Mouse (Mus musculus): ENCODE data around the gene Snap47. TPM values are rescaled to one million over a fixed set of nuclear protein-coding genes. Genes with fewer than 3 reads are reported as not detected.

The Snap47 gene
- total and polyA plus RNA-seq, 2 experiments from 2014 or later, result 369 to 507 TPM

DNA sequence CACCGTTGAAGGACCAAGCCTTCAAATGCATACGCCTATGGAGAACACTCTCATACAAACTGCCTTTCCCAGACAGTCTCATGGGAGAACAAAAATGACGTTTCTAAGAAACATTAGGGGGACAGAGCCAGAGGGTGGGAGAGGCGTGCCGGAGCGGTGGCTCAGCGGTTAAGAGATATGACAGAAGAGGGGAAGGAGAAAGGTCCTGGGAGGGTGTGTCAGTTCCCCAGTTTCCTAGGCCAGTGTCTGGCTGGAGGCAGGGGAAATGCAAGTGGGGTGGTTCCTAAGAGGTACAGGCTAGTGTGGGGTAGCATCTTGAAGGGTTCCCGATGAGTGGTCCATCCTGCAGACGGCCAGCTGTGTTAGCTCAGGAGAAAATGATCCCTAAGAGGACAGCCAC, 89.7 kb downstream of the Snap47 start:
- H3K36me3 ChIP-seq (ENCODE audit: insufficient read depth), result no peaks in the 10 kb centered on the region
- DNase-seq (no peak), ATAC-seq (no peak)
- H3K27ac ChIP-seq (ENCODE audit: low read depth, low read length), result no peak overlapping the region
- no peak overlapping the region for H3K9ac ChIP-seq
- 90% methylated on average over 9 of the region's 9 CpGs for WGBS
- H3K27me3 ChIP-seq (ENCODE audit: insufficient read depth, low read length), result no peaks in the 10 kb centered on the region
- no peaks in the 10 kb centered on the region for H3K9me3 ChIP-seq (ENCODE audit: low read length)
- no peak for TF ChIP-seq CTCF (IDR thresholded peaks at IDR 0.05; ENCODE audit: low read depth)
- no peak overlapping the region for H3K4me3 ChIP-seq (ENCODE audit: low read depth, low read length)
- no peak overlapping the region for H3K4me2 ChIP-seq (ENCODE audit: low read depth)
- no peaks in the 10 kb centered on the region for H3K4me1 ChIP-seq (ENCODE audit: insufficient read depth)

Other genes starting within 250 kb of the Snap47 start
- gene Mrpl55, start 248.7 kb downstream of the Snap47 start, total RNA-seq (2014; rRNA removed), result 45.2 and 69.5 TPM in 2 replicates
- gene Mrpl55, start 248.7 kb downstream of the Snap47 start, polyA plus RNA-seq (2015; fragmentation: Nextera tagmentation; extraction: Ambion mirVana), result 124 and 131 TPM in 2 replicates
- 5.2 and 6.9 TPM in 2 replicates for gene 2310033P09Rik, start 242.9 kb downstream of the Snap47 start, total RNA-seq (2014; rRNA removed)
- gene 2310033P09Rik, start 242.9 kb downstream of the Snap47 start, polyA plus RNA-seq (2015; fragmentation: Nextera tagmentation; extraction: Ambion mirVana), result 22.2 and 27.6 TPM in 2 replicates
- gene Arf1, start 222.9 kb downstream of the Snap47 start, total RNA-seq (2014; rRNA removed), result 355 and 372 TPM in 2 replicates
- gene Arf1, start 222.9 kb downstream of the Snap47 start, polyA plus RNA-seq (2015; fragmentation: Nextera tagmentation; extraction: Ambion mirVana), result 685 and 714 TPM in 2 replicates
- gene Wnt3a, start 160.4 kb downstream of the Snap47 start, total RNA-seq (2014; rRNA removed), result 0.31 and 0.52 TPM in 2 replicates
- gene Wnt3a, start 160.4 kb downstream of the Snap47 start, polyA plus RNA-seq (2015; fragmentation: Nextera tagmentation; extraction: Ambion mirVana), result 0.19 and 0.29 TPM in 2 replicates
- gene Wnt9a, start 144.3 kb downstream of the Snap47 start, total RNA-seq (2014; rRNA removed), result 1.9 and 5.6 TPM in 2 replicates
- gene Wnt9a, start 144.3 kb downstream of the Snap47 start, polyA plus RNA-seq (2015; fragmentation: Nextera tagmentation; extraction: Ambion mirVana), result 2.1 and 2.6 TPM in 2 replicates
- gene Prss38, start 75.5 kb downstream of the Snap47 start, total RNA-seq (2014; rRNA removed), result not detected in 2 replicates
- gene Prss38, start 75.5 kb downstream of the Snap47 start, polyA plus RNA-seq (2015; fragmentation: Nextera tagmentation; extraction: Ambion mirVana), result 0.12 TPM in 1 of 2 replicates, not detected in the other
- gene Jmjd4, start 1.1 kb downstream of the Snap47 start, total RNA-seq (2014; rRNA removed), result 26.5 and 27.7 TPM in 2 replicates
- gene Jmjd4, start 1.1 kb downstream of the Snap47 start, polyA plus RNA-seq (2015; fragmentation: Nextera tagmentation; extraction: Ambion mirVana), result 14.2 and 17.0 TPM in 2 replicates
- gene Zfp867, start 21.3 kb upstream of the Snap47 start, total RNA-seq (2014; rRNA removed), result 14.1 and 14.2 TPM in 2 replicates
- 5.6 and 7.5 TPM in 2 replicates for gene Zfp867, start 21.3 kb upstream of the Snap47 start, polyA plus RNA-seq (2015; fragmentation: Nextera tagmentation; extraction: Ambion mirVana)
- gene Zkscan17, start 75.6 kb upstream of the Snap47 start, total RNA-seq (2014; rRNA removed), result 15.9 and 21.4 TPM in 2 replicates
- 12.2 and 13.9 TPM in 2 replicates for gene Zkscan17, start 75.6 kb upstream of the Snap47 start, polyA plus RNA-seq (2015; fragmentation: Nextera tagmentation; extraction: Ambion mirVana)
- gene Nlrp3, start 90.4 kb upstream of the Snap47 start, total RNA-seq (2014; rRNA removed), result 0.08 and 0.14 TPM in 2 replicates
- 0.10 and 0.30 TPM in 2 replicates for gene Nlrp3, start 90.4 kb upstream of the Snap47 start, polyA plus RNA-seq (2015; fragmentation: Nextera tagmentation; extraction: Ambion mirVana)
- not detected in 2 replicates for gene Olfr222, start 125.0 kb upstream of the Snap47 start, total RNA-seq (2014; rRNA removed)
- gene Olfr222, start 125.0 kb upstream of the Snap47 start, polyA plus RNA-seq (2015; fragmentation: Nextera tagmentation; extraction: Ambion mirVana), result not detected in 2 replicates
- not detected in 2 replicates for gene Olfr223, start 142.1 kb upstream of the Snap47 start, total RNA-seq (2014; rRNA removed)
- gene Olfr223, start 142.1 kb upstream of the Snap47 start, polyA plus RNA-seq (2015; fragmentation: Nextera tagmentation; extraction: Ambion mirVana), result not detected in 2 replicates
- 191 and 205 TPM in 2 replicates for gene Mprip, start 210.1 kb upstream of the Snap47 start, total RNA-seq (2014; rRNA removed)
- gene Mprip, start 210.1 kb upstream of the Snap47 start, polyA plus RNA-seq (2015; fragmentation: Nextera tagmentation; extraction: Ambion mirVana), result 62.0 and 62.2 TPM in 2 replicates

Measured in forebrain, postnatal 0 days (tissue).